Mouse (Mus musculus): ENCODE results near the gene Ralgps1. TPM values are rescaled to one million over a fixed set of nuclear protein-coding genes. Genes with fewer than 3 reads are reported as not detected.

The Ralgps1 gene
- polyA plus RNA-seq, 1 experiment: 4.6 TPM

DNA sequence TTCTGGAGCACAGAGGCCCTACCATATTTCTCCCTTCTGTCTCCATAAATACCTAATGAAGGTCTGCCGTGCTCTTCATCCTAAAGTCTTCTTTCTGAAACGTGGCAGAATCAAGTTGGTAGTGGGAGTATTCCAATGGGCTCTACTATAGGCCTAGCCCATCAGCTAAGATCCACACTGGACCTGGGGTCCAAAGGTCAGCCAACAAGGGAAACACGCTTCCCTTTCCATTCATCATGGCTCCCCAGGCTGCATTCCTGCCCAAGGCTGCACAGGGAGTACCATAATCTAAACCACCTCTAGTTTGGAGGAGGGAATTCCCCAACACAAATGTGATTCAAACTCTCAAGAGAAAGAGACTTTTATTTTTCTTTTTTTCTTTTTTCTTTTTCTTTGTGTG lies 1.8 kb downstream of the Ralgps1 start:
- Histone ChIP-seq H3K4me3 (replicated peaks; ENCODE audit: control insufficient read depth, low read depth, low read length) (no peak overlapping the region), H3K27ac (ENCODE audit: control insufficient read depth, insufficient read depth, low read depth, low read length, poor library complexity) (no peak overlapping the region), H3K4me1 (ENCODE audit: control insufficient read depth, insufficient read depth, low read length) (no peaks in the 10 kb centered on the region)
- 81% methylated on average over 3 of the region's 3 CpGs for WGBS
- TF ChIP-seq CTCF (IDR thresholded peaks at IDR 0.05; ENCODE audit: control insufficient read depth, insufficient read depth, low read length) (no peak), POLR2A (IDR thresholded peaks at IDR 0.05; ENCODE audit: borderline replicate concordance, control insufficient read depth, low read depth, low read length) (no peak)

DNA sequence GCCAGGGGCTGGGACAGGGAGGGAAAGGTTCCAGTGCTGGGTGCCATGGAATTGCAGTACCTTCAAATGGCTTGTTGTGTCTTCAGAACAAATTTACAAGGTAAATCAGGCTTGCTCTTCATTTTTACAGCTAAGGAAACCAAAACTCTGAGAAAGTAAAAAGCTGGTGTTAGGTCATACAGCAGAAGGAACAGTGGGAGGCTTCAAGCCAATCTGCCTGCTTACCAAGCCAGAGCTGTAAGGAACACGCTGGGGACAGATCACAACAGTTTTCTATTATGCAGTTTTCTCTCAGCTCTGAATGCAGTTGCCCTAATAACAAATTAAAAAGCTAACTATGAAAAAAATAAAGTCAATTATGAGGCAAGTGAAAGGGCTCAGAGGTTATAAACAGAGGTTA lies 2.8 kb downstream of the Ralgps1 start:
- TF ChIP-seq POLR2A (IDR thresholded peaks at IDR 0.05; ENCODE audit: borderline replicate concordance, control insufficient read depth, low read depth, low read length): no peak
- TF ChIP-seq CTCF (IDR thresholded peaks at IDR 0.05; ENCODE audit: control insufficient read depth, insufficient read depth, low read length): no peak
- Histone ChIP-seq H3K4me1 (ENCODE audit: control insufficient read depth, insufficient read depth, low read length) (no peaks in the 10 kb centered on the region), H3K27ac (ENCODE audit: control insufficient read depth, insufficient read depth, low read depth, low read length, poor library complexity) (no peak overlapping the region), H3K4me3 (replicated peaks; ENCODE audit: control insufficient read depth, low read depth, low read length) (no peak overlapping the region)
- WGBS: 83% methylated on average over 1 of the region's 1 CpGs

DNA sequence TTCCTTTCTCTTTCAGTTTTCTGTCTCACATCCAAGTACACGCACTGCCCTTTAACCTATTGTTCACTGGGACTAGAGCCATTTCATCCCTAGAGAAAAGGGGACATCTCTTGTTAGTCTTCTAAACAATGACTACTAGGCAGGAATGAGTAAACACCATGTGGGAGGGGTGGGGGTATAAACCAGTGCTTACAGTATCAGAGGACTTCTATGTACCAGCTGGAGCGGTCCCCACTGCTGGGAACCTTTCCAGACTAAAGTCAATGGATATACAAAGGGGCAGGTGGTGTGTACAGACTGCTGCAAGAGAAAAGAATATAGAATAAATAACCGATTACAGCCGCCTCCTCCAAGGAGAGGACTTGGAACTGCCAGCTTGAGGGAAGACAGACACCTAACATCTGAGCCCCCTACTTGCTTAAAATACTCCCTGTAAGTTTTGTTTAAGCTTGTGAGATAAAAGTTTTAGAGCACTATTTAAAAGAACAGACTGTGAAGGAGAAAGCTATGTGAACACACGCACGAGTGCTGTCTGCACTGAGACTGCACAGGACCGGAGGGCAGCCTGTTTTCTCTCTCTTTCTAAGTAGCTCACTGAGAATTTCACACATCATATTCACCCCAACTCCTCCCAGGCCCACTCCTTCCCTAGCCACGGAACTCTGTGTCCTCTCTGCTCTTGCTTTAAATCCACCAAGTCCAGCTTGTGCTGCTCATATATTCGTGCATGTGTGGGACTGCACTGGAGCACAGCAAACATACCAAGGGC lies 5.4 kb downstream of the Ralgps1 start:
- TF ChIP-seq POLR2A (IDR thresholded peaks at IDR 0.05; ENCODE audit: borderline replicate concordance, control insufficient read depth, low read depth, low read length) (no peak), CTCF (IDR thresholded peaks at IDR 0.05; ENCODE audit: control insufficient read depth, insufficient read depth, low read length) (no peak)
- no peaks in the 10 kb centered on the region for H3K4me1 ChIP-seq (ENCODE audit: control insufficient read depth, insufficient read depth, low read length)
- H3K27ac ChIP-seq (ENCODE audit: control insufficient read depth, insufficient read depth, low read depth, low read length, poor library complexity): no peak overlapping the region
- WGBS: 81% methylated on average over 9 of the region's 9 CpGs
- H3K4me3 ChIP-seq (replicated peaks; ENCODE audit: control insufficient read depth, low read depth, low read length): no peak overlapping the region

DNA sequence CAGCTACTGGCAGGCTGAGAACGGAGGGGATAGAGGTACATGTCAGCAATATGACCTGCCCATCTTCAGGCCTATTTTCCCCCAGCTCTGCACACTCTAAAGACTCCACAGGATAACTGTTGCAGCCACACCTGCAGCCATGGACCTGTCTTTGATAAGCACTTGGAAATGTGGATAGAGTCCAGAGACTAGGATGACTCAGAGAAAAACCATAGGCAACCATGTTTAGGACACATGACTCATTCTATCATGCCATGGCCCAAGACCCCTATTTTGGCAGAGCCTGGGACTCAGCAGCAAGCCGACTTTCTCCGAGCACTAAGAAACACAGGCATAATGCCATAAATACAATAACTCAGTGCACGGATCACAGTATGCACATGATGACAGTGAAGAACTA lies 6.6 kb downstream of the Ralgps1 start:
- WGBS: 87% methylated on average over 4 of the region's 4 CpGs
- TF ChIP-seq CTCF (IDR thresholded peaks at IDR 0.05; ENCODE audit: control insufficient read depth, insufficient read depth, low read length): no peak
- no peak for TF ChIP-seq POLR2A (IDR thresholded peaks at IDR 0.05; ENCODE audit: borderline replicate concordance, control insufficient read depth, low read depth, low read length)
- H3K4me3 ChIP-seq (replicated peaks; ENCODE audit: control insufficient read depth, low read depth, low read length): no peak overlapping the region
- no peak overlapping the region for H3K27ac ChIP-seq (ENCODE audit: control insufficient read depth, insufficient read depth, low read depth, low read length, poor library complexity)
- H3K4me1 ChIP-seq (ENCODE audit: control insufficient read depth, insufficient read depth, low read length): no peaks in the 10 kb centered on the region

DNA sequence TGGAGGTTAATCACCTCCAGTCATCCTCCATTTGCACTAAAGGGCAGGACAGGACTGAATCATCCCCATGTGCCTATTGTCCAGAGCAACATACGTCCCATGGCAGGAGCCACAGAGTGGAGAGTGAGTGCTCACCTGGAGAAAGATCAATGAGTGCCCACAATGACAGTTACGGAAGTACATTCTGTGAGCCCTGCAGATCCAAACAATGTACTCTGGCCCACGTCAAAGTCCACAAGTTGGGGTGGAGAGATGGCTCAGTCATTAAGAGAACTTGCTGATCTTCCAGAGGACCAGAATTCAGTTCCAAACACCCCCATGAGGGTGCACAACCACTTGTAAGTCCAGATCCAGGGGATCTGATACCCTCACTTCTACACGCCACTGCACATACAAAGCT lies 7.4 kb downstream of the Ralgps1 start:
- WGBS: 81% methylated on average over 4 of the region's 4 CpGs
- Histone ChIP-seq H3K4me1 (ENCODE audit: control insufficient read depth, insufficient read depth, low read length) (peaks cover 2% of the 10 kb centered on the region; the same call in 1 of the 2 replicates), H3K27ac (ENCODE audit: control insufficient read depth, insufficient read depth, low read depth, low read length, poor library complexity) (no peak overlapping the region), H3K4me3 (replicated peaks; ENCODE audit: control insufficient read depth, low read depth, low read length) (no peak overlapping the region)
- TF ChIP-seq POLR2A (IDR thresholded peaks at IDR 0.05; ENCODE audit: borderline replicate concordance, control insufficient read depth, low read depth, low read length) (no peak), CTCF (IDR thresholded peaks at IDR 0.05; ENCODE audit: control insufficient read depth, insufficient read depth, low read length) (no peak)

DNA sequence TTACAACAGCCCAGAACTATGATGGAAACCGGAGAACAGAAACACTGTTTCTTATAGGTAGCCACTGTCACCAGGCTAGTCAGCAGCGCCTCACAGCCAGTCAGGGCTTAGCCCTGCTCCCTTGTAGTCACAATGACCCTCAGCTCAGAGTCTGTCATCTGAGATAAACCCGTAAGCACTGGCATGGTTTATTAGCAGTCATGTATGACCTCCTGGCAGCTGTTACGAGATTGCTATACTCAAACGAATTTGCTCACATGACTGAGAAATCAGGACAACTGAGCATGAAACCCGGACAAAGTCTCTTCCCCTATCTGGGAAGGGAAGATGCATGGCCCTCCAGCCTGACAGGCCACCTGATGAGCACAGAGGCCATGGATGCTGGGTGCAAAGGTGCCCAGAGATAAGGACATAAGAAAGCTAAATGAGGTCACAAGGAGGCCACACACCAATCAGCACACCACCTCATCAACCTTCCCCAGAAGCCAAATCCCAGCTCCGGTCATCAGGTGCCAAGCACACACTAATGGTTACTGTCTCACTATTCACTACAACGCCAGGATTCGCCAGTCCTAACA lies 10.1 kb downstream of the Ralgps1 start:
- Histone ChIP-seq H3K4me3 (replicated peaks; ENCODE audit: control insufficient read depth, low read depth, low read length) (no peak overlapping the region), H3K27ac (ENCODE audit: control insufficient read depth, insufficient read depth, low read depth, low read length, poor library complexity) (no peak overlapping the region), H3K4me1 (ENCODE audit: control insufficient read depth, insufficient read depth, low read length) (peaks cover 2% of the 10 kb centered on the region; the same call in 1 of the 2 replicates)
- TF ChIP-seq POLR2A (IDR thresholded peaks at IDR 0.05; ENCODE audit: borderline replicate concordance, control insufficient read depth, low read depth, low read length) (no peak), CTCF (IDR thresholded peaks at IDR 0.05; ENCODE audit: control insufficient read depth, insufficient read depth, low read length) (no peak)
- 73% methylated on average over 9 of the region's 9 CpGs for WGBS

DNA sequence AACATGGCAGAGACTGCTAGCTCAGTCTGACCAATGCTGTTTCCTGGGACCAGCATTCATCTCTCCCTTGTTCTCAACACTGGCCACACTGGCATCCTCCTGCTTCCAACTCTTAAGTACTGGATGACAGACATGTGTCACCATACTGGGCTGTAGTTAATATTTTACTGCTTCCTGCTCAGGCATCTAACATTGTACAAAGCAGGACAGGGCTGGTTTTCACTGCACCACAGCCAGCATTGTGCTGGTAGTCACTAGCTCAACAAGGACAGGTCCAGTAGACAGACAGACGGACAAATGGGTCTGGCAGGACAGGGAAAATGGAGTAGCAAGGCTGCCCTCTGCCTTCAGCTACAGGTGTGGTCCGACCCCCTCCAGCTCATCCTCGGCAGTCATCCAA lies 10.7 kb downstream of the Ralgps1 start:
- Histone ChIP-seq H3K4me3 (replicated peaks; ENCODE audit: control insufficient read depth, low read depth, low read length) (no peak overlapping the region), H3K27ac (ENCODE audit: control insufficient read depth, insufficient read depth, low read depth, low read length, poor library complexity) (no peak overlapping the region), H3K4me1 (ENCODE audit: control insufficient read depth, insufficient read depth, low read length) (peaks cover 2% of the 10 kb centered on the region; the same call in 1 of the 2 replicates)
- 76% methylated on average over 3 of the region's 3 CpGs for WGBS
- TF ChIP-seq POLR2A (IDR thresholded peaks at IDR 0.05; ENCODE audit: borderline replicate concordance, control insufficient read depth, low read depth, low read length): no peak
- no peak for TF ChIP-seq CTCF (IDR thresholded peaks at IDR 0.05; ENCODE audit: control insufficient read depth, insufficient read depth, low read length)

DNA sequence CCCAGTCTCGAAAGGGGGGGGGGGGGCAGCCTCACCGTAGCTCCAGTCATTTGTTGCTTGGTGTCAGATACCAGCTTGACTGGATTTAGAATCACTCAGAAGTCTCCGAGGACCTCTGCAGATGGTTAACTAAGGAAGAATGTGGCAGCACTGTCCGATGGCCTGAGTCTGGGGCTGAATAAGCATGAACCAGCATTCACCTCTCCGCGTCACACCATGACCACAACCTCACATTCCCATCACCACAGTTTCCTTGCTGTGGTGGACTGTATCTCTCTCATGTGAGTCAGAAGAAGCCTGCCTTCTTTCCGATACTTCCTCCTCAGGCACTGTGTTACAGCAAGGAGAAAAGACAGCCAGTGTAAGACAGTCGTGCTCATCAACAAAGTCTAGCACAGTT lies 12.1 kb downstream of the Ralgps1 start:
- Histone ChIP-seq H3K27ac (ENCODE audit: control insufficient read depth, insufficient read depth, low read depth, low read length, poor library complexity) (no peak overlapping the region), H3K4me1 (ENCODE audit: control insufficient read depth, insufficient read depth, low read length) (peaks cover 4% of the 10 kb centered on the region; the same call in 1 of the 2 replicates), H3K4me3 (replicated peaks; ENCODE audit: control insufficient read depth, low read depth, low read length) (no peak overlapping the region)
- TF ChIP-seq CTCF (IDR thresholded peaks at IDR 0.05; ENCODE audit: control insufficient read depth, insufficient read depth, low read length) (no peak), POLR2A (IDR thresholded peaks at IDR 0.05; ENCODE audit: borderline replicate concordance, control insufficient read depth, low read depth, low read length) (no peak)
- whole genome bisulfite sequencing: 15% methylated on average over 8 of the region's 8 CpGs
